8 mouse cellular contexts compared by ENCODE assay signal in genomic region chr4:46611181-46611580, GRCm38 (mm10). TPM values are rescaled to one million over a fixed set of nuclear protein-coding genes. Genes with fewer than 3 reads are reported as not detected.
DNase-seq lines count a peak whose midpoint lies in the region; ATAC-seq and TF ChIP-seq lines count a peak whose summit lies in the region.
"Had no signal": no experiment of that assay in that cellular context is flagged by ENCODE, and none has a peak within 500 bp of the region (broad histone marks: within the 10 kb centered on the region; RNA-seq: fewer than 3 reads in every experiment).

No protein-coding gene starts in this region.

- H3K27ac ChIP-seq in hindbrain, postnatal 0 days: no peak overlapping the region
- no peak overlapping the region for H3K27ac ChIP-seq in midbrain, embryonic 10.5 days (replicated peaks)

- no peaks in the 10 kb centered on the region for H3K9me3 ChIP-seq in hindbrain, postnatal 0 days (ENCODE audit: low read length)
- no peaks in the 10 kb centered on the region for H3K9me3 ChIP-seq in midbrain, embryonic 10.5 days (replicated peaks)
- H3K9me3 ChIP-seq: megakaryocyte, embryonic 14.5 days had no signal

- no peak overlapping the region for H3K9ac ChIP-seq in hindbrain, postnatal 0 days (replicated peaks; ENCODE audit: low read length)

- no peak overlapping the region for H3K4me3 ChIP-seq in hindbrain, postnatal 0 days (ENCODE audit: low read length)
- H3K4me3 ChIP-seq in midbrain, embryonic 10.5 days: no peak overlapping the region
- H3K4me3 ChIP-seq: megakaryocyte, embryonic 14.5 days had no signal

- peak; percentile 77 for ATAC-seq in activated CD4-positive, CD25-positive, alpha-beta regulatory T cell, adult 4 months
- ATAC-seq in hindbrain, postnatal 0 days: peak; percentile 41

- H3K4me2 ChIP-seq in hindbrain, postnatal 0 days (ENCODE audit: low read depth, low read length): no peak overlapping the region

- 5% methylated on average over 4 of the region's 4 CpGs for WGBS in hindbrain, postnatal 0 days
- 3% methylated on average over 4 of the region's 4 CpGs for WGBS in midbrain, embryonic 10.5 days

- H3K36me3 ChIP-seq in hindbrain, postnatal 0 days (ENCODE audit: insufficient read depth, low read length): no peaks in the 10 kb centered on the region
- H3K36me3 ChIP-seq in midbrain, embryonic 10.5 days: no peaks in the 10 kb centered on the region

- no peaks in the 10 kb centered on the region for H3K27me3 ChIP-seq in hindbrain, postnatal 0 days (ENCODE audit: insufficient read depth, low read length)
- H3K27me3 ChIP-seq in midbrain, embryonic 10.5 days (ENCODE audit: low read depth, poor library complexity, severe bottlenecking): peaks cover 41% of the 10 kb centered on the region
- H3K27me3 ChIP-seq: megakaryocyte, embryonic 14.5 days had no signal

- no peaks in the 10 kb centered on the region for H3K4me1 ChIP-seq in hindbrain, postnatal 0 days (ENCODE audit: insufficient read depth, low read length)
- H3K4me1 ChIP-seq in midbrain, embryonic 10.5 days: no peaks in the 10 kb centered on the region

- TF ChIP-seq CTCF in hindbrain, postnatal 0 days (IDR thresholded peaks at IDR 0.05; ENCODE audit: low read depth): peak; percentile 100

- peak; percentile 83 for DNase-seq in cerebellum, adult 9-11 months
- DNase-seq in frontal cortex, postnatal 10 days (ENCODE audit: low spot score in 2 of 2): peak; percentile 62 to 84
- peak; percentile 91 for DNase-seq in hindbrain, postnatal 0 days (ENCODE audit: low spot score)
- peak; percentile 87 to 93 for DNase-seq in left cerebral cortex, adult 18-20 months (ENCODE audit: low spot score in 2 of 2)
- peak; percentile 83 for DNase-seq in midbrain, embryonic 10.5 days (ENCODE audit: low spot score)
- peak; percentile 73 for DNase-seq in skeletal muscle tissue, adult 2 months (ENCODE audit: low read depth, low spot score)

RNA-seq across cellular contexts. Expression of gene Coro2a, which starts 9.2 kb away (rescaled TPM):
- polyA plus RNA-seq in activated CD4-positive, CD25-positive, alpha-beta regulatory T cell, adult 4 months (2017; shearing (Covaris generic)): 100 to 1,000 TPM in 1 of 2 experiments, 10 to 100 TPM in 1; 79.7 to 108 TPM
- 24.5 and 26.7 TPM in 2 replicates for total RNA-seq in hindbrain, postnatal 0 days (2014; rRNA removed)
- polyA plus RNA-seq in hindbrain, postnatal 0 days (2015; fragmentation: Nextera tagmentation; extraction: Ambion mirVana): 5.9 and 6.2 TPM in 2 replicates
- 10 to 100 TPM; 23.5 to 26.2 TPM for total RNA-seq in left cerebral cortex, adult 18-20 months (2021)
- polyA plus RNA-seq in midbrain, embryonic 10.5 days (2016; fragmentation: Nextera tagmentation; extraction: Ambion mirVana): 2.8 TPM in 2 replicates

RNA-seq across cellular contexts. Expression of gene Tbc1d2, which starts 38.8 kb away (rescaled TPM):
- polyA plus RNA-seq in activated CD4-positive, CD25-positive, alpha-beta regulatory T cell, adult 4 months (2017; shearing (Covaris generic)): under 1 TPM; 0.31 to 0.67 TPM
- 2.3 and 3.2 TPM in 2 replicates for total RNA-seq in hindbrain, postnatal 0 days (2014; rRNA removed)
- polyA plus RNA-seq in hindbrain, postnatal 0 days (2015; fragmentation: Nextera tagmentation; extraction: Ambion mirVana): 1.0 and 1.5 TPM in 2 replicates
- total RNA-seq in left cerebral cortex, adult 18-20 months (2021): 1 to 10 TPM; 4.0 to 4.4 TPM
- 0.65 and 0.76 TPM in 2 replicates for polyA plus RNA-seq in midbrain, embryonic 10.5 days (2016; fragmentation: Nextera tagmentation; extraction: Ambion mirVana)

Comparison
In these comparisons a context has a peak if more than half of its experiments do, and no peak if none do; other contexts are left out.
1. RNA of gene Coro2a, which starts 9.2 kb away (polyA plus RNA-seq): 79.7 to 108 TPM in activated CD4-positive, CD25-positive, alpha-beta regulatory T cell, adult 4 months; 5.9 to 6.2 TPM in hindbrain, postnatal 0 days and 2.8 TPM in midbrain, embryonic 10.5 days; every median in the first group is over 10 times any median in the second.
2. Peak in every context shown above with its lines, with median percentiles within 50 percentile points of each other: DNase-seq.